Mouse (Mus musculus) right cerebral cortex, postnatal 14 days (tissue): ENCODE measurements at regions not wholly inside any gene's neighbourhood (a gene's known extent, or its start where the extent isn't known, plus 50 kb on each side); places are given as distances from the start of the nearest gene placed in this dataset.

ENCODE experiments used
- DNase-seq: peaks from one replicate; pipeline ENCODE4 v3.0.0; 2022

DNA sequence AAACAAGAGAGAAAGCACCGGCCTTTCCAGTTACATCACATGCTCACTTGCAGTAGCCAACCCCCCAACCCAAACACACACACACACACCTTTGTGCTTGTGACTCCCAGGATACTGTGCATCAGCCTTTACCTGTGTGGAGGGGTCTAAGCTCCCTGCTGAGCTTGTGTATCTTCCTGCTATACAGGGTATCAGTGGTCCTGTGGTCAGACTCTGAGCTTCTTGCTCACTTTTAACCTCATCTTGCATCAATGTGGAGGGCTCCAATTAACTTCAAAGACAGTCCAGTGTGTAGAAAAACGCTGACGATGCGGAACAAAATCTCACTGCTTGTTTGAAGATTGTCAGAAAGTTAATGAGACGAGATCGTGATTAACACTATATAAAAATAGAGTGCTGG is 71.4 kb upstream of the Gypa start:
- DNase-seq = no peak

DNA sequence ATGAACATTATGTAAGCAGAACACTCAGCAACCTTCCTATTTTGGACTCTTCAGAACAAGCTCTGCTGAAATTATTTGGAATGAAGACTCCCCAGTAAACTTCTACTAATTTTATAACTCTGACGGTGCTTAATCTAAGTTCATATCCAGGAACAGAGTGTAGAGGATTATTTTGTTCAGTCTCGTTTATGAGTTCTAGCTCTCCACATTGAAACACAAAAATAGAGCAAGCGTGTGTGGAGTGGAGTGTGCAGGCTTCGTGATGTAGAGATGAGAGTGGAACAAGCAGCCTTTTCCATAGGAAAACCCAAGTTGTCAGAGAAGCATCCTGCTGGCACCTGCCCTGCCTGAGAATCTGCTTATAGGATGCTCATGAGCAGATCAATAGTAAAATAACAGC is 77.5 kb upstream of the Gypa start:
- DNase-seq = no peak

DNA sequence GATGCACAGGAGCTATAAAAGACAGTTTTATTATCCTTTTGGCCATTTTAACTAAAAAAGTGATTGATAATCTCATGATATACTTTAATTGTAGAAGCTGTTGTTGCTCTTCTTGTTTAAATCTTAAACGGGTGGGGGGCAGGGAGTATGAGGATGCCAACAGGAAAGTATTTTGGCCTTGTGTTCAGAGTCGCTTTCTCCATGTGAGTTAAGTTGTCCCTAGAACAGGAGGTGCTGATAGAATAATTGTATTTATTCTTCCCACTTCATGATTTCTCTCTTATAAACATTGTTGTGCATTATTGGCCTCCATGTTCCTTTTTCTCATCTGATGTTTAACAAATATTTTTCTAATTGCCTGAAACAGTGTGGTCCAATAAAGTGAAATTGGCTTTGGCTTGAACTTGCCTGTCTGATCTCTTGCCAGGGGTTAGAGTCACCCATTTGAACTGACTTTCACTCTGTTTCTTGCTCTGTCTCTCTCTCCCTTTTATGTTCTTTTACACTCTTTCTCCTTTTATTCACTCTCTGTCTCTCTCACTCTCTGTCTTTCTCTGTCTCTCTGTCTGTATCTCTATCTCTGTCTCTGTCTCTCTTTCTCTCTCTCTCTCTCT is 93.9 kb upstream of the Gypa start:
- no peak for DNase-seq

DNA sequence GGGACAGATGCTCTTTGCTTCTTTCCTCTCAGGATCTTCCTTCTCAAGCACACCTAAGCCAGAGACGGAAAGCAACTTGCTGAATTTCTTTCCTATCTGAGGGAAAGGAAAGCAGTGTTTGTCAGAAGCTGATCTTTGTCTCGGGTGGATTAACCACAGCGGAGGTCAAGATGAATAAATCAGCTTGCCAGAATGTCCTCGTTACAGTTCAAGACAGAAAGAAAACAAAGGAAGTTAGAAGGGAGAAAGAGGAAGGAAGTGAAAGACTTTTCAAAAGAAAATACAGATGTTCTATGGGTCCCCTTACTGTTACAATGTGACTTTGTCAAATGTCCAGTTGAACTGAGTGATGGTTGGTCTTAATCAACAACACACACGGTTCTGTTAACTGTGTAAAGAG is 98.6 kb upstream of the Gypa start:
- DNase-seq = no peak

DNA sequence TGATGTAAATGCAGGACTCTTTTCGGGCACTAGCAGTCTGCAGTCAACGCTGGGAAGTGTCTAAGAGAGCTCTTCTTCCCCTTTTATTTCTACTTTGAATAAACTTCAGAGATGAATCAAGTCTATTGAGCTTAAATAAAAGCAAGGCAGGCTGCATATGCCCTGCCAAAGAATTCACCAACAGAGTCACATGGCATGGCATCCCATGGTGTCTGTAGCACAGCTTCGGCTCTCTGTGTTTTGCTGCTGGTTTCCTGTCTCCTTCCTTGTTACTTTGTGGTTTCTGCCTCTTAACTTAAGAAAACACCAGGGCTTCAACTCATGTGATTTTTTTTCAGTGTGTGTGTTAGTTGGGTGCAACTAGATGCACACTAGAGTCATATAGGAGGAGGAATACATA is 100.5 kb upstream of the Gypa start:
- no peak for DNase-seq

DNA sequence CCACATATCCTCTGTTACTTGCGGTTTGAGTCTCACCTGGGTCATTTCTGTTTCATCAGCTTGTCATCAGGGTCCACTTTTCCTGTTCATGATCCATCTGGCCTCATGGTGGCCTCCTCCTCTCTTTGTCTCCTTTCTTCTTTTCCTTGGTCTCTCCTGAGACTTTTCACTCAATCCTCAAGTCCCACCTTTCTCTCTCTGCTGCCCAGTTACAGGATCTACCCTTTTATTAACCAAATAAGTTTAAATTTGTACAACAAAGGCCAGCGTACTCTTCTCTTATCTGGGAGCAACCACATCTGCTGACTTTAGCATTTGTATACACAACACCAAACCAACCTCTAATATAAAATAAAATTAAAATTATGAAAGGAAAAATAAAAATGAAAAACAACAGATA is 124.4 kb upstream of the Gypa start:
- DNase-seq = no peak

DNA sequence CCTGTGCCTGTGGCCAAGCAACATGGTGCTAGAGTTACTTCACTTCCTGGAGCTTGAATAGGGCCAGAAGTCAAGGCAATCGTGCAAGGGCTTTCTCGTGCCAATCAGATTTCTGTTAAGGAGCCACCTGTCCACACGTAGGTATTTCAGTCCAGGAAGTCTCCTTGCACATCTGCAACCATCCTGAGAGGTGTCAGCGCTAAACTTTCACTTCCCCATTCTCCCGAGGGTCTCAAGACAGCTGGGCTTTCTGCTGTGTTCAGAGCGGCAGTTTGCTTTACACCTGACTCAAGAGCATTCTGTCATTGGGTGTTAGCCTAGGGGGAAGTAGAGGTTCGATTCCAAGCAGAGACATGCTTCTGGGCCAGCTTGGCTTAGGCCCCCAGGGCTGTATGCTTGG is 129.5 kb upstream of the Gypa start:
- no peak for DNase-seq

DNA sequence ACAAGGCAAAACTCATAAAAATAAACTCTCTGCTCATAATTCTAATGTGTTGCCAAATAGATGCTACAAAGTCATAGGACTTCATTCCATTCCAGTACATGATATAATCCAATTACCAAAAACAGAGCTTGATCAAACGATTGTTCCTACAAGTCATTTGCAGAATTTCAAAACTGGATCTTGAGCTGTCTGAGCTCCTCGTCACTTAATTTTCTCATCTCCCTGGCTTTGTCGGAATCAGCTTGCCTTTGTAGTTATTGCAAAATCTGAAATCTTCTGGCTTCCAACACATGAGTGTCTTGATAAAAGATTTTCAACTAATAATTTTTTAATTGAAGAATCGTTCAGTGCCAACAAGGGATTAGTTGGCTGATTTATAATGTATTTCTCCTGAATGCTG is 150.3 kb upstream of the Gypa start:
- DNase-seq = no peak

DNA sequence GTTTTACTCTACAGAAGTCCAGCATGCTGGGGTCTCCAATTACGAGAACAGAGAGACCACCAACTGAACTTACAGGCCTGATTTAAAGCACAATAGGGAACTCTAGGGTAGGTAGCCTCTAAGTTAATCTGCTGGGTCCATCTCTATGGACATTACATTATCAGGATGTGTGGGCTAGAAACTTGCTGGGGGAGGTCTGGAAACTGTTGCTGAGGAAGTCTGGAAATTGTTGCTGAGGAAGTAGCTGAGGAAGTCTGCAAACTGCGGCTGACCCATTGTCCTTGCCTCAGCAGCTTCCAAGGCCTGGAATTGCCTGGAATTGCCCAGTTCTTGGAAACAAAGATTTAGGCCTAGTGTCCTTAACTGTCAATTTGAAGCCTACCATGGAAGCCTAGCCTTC is 155.7 kb upstream of the Gypa start:
- DNase-seq = no peak

DNA sequence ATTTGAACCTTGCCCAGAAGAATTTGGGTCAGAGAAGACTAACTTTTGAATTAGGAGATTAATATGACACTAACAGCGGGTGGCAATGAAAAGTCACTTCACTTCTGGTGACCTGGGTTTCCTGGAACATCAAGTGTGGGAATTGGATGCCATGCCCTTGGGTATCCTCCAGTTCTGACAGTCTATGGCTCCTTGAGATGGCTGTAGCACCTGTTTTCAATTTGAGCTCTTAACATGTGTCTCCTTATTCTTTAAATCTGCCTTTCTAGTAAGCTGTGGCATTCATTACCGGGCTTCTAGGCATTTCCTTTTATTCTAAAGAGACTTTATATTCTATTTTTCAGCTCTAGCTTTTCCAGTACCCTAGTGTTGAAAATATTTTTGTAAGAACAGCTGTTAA is 164.9 kb upstream of the Gypa start:
- no peak for DNase-seq

DNA sequence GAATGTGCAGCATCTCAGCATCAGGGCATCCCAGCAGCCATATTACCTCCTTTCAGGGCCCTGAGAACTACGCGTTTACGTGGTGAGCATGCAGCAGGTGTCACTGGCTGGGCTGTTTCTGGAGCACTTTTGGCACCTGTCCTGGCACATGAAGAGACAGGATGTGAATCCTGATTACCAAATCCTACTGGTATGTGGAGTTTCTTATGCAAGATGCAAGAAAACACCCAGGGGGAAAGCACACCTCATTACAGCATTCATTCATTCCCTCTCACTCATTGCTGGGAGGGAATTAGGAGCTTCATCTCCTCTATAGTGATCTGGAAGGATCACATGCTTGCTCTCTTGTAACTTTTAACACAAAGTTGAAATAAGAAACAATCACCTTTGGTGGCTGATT is 167.7 kb upstream of the Gypa start:
- DNase-seq = no peak

DNA sequence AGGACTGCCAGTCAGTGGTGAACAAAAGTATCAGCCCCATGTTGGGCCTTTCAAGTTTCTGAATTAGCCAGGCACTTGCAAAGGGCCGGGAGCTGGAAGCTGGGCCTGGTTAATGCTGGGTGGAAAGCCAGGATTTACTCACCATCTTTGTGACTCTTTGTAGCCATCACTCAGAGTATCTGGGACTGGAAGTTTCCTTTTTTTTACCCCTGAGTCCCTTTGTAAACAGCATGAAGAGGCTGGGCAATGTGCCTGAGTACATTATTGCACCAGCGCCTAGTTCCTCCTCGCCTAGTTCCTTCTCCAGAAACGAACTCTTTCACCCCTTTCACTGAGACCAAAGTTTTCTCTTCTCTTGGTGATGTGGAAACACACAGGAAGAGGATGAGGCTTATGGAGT is 168.4 kb upstream of the Gypa start:
- DNase-seq = no peak

DNA sequence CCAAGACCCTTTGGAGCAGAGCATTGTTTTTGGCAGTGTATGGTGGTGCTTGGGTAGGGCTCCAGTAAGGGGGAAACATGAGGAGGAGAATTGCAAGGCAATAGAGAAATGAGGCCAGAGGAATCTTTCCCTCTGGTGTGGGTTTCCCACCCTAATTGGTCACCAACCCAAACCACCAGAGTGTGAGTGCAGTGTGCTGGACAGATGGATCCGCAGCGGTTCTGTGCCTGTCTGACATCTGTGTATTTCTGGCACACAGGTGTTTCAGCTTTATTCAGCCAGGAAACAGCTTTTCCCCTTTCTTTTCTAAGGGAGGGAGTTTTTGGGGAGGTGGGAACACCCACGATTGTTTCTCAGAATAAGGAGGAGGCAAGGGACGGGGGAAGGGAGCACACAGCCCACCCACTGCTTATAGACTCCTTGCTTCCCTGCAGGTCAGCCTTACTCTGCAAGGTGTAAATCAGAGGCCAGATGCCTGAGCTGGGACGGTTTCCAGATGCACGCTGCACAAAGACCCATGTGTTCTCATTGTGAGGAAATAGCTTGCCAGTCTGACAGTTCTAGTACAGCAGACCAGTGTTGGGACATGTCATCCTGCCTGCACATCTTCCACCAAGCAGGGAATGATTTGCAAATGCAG is 175.2 kb upstream of the Gypa start:
- DNase-seq = no peak

DNA sequence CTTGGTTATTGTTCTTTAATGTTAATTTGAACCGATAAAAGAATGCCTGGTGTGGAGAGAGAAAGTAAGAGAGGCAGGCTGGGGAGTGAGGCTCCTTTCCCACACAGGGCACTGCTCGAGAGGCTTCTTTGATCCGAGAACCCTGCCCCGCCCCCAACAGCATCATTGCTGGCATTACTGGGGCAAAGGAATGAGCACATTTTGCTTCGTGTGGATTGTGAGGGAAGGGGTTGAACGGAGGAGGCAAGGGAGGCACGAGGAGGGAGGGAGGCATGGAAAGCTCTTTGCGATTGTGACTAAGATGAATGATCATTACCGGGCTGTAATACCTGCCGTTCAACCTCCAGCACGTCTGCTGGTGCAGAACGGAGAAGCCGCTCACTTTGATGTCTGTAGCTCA is 178.2 kb upstream of the Gypa start:
- DNase-seq = peak; percentile 56

DNA sequence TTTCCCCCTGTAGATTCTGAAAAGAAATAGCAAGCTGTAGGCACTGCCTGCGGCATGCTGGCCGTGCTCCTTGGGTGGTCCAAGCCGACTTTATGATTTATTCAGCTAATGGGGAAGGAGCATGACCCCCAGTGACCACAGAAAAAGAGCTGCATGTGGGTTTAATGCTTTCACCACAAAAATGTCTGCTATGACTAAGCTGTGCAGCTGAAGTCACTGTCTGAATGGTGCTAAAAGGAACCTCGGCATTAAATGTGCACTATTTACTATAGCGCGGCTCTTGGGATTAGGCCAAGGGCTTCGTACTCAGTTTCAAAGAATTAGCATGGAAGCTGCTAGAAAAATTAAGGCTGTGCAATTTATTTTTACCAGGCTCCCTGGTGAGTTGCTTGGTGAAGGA is 178.8 kb upstream of the Gypa start:
- DNase-seq = peak; percentile 15

DNA sequence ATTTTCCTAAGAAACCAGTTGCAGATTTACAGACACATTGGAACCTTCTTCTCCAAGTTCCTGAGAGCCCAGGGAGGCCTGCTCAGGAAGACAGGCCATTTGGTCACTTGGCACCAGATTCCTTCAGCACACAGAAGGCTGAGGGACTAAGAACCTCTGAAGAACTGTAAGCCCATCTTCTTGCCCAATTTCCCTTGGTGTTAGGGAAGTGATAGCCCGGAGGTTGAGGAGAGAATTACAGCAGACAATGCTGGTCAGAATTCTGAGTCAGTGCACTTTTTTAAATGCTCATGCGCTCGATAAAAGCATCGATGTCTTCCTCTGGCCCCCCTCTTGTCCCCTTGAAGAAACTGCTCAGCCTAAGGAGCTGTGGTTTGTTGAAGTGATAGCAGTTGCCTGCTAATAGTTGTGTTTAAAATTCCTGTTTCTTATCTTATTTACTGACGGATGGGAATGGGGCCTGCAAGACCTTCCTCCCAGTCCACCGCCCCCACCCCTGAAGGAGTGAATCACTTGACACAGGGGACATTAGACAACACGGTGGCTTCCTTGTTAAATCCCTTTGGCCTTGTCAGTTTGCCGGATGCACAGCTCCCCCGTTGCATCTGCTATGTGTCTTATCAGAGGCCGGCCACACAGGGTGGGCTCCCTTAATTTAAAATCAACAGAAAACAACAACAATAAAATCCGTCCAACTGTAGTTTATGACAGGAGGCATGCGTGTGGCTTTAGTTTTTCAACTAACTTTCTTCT is 179.5 kb upstream of the Gypa start:
- no peak for DNase-seq

DNA sequence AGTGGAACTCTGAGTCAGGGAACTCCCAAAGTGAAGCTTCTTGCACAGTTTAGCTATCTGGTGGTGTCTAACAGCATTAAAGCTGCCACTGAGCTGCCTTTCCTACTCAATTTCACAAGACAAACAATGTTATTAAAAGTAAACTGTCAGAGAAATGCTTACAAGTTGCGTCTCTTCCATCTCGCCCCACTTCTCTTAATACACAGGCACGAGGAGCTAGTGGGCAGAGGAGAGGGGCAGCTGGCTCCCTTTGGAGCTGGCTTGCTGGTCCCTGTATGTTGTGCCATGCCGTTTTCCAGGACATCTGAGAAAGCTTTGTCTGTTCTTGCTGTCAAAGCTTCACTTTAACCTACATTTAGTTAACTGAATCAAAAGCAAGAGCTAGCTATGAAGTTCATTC is 185.8 kb upstream of the Gypa start:
- DNase-seq = no peak

DNA sequence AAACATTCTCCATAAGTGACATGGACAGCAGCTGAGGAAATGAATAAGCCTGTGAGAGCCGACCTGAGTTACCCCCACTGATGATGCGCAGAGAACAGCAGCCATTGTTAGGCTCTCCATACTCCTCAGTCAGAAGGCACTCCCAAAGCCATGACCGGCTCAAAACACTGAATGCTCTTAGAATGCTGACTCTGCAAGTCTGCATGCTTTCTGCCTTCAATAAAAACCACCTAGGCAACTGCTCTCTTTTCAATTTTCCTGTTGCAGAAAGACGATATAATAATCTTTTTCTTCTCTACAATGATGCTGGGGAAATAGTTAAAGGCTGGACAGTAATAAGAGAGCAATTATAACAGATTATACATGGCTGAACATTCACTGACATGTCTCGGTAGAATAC is 195.0 kb upstream of the Gypa start:
- DNase-seq = no peak

DNA sequence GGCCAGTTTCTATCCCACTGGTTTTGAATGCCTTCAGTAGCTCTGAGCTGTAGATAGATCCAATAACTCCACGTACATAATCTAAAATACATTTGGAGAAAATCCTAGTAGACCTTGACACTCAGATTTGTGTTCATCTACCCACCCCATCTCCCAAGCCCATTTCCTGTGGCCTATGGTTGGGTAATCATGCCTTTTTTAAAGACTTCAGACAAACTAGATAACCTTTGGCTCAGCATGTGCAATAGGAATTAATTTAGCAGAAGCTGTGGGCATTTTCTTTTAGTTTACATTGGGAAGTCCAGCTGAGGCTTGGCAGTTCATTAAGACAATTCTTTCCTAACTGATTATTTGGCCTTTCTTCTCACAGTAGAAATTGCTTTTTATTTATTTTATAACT is 203.3 kb upstream of the Gypa start:
- no peak for DNase-seq

DNA sequence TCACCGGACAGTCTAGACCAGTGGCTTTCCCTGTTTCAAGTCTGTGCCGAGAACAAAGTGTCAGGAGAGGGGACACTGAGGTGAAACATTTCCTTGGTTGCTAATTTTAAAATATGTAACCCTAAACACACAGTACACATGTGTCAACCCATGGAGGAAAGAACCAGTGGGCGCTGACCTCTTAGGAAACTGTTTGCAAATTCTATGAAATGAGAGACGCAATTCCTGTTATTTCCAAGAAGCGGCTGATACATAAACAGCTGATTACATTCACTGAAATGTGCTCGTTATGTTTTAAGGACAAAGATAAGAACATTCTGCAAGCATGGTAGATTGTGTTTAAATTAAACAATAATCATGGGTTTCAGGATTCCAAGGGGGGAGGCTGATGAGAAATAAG is 204.3 kb upstream of the Gypa start:
- DNase-seq = no peak

DNA sequence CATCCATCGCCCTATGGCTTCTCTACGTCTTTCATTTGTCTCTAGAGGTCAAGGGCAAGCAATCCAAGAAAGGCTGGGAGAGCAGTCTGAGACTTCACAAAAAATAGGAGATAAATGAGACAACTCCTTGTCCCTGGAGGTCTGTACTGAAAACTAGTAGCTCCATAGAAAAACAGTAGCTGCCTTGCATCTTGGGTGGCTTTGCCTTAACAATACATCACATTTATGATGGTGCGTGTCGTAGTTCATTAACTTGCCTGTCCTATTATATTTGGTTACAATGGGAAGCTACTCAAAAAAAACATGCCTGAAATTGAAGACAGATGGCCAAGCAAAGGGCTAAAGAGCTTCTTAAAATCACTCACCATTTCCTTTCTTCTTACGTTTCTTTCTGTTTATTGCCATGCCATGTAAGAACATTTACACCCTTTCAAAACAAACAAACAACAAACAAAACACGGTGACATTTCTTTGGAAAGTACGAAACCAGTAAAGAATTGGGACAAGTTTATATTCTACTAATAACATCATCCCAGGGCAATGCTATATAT is 211.2 kb upstream of the Hhip start:
- DNase-seq = no peak

DNA sequence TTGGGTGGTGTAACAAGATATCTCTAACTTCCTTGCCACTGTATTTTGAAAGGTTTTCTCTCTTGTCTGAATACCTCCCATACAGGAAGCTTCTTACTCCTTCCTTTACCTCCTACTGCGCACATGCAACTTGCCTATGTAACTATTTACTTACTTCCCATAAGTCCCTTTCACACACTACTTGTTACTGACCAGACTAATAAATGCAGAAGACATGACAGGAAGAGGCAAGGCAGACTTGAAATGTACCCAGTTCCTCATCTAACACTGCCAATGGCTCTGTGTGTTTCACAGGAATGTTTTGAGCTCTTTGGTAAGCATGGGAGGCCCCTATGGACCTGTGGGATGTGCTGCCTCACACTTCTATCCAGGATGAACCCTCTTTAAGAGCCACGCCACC is 207.1 kb upstream of the Hhip start:
- no peak for DNase-seq

DNA sequence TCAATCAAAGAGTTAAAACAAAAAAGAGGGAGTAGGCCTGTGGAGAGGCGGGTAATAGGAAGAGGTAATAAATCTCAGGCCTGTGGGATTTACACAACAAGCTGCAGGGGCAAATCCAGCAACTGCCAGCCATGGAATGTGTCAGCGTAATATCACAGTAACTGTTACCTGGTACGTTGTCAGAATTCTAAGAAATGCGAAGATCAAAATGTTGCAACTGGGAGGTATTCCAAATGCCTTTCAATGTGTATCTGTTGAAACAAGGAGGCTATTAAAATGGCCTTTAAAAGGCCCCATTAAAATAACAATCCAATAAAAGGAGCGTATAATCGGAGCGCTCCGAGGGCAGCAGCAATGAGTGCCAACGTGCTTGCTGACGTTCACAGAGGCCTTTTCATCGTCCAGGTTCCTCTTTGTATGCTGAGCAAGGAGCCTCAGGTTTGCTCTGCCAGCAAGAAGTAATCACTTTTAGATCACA is 205.7 kb upstream of the Hhip start:
- no peak for DNase-seq

DNA sequence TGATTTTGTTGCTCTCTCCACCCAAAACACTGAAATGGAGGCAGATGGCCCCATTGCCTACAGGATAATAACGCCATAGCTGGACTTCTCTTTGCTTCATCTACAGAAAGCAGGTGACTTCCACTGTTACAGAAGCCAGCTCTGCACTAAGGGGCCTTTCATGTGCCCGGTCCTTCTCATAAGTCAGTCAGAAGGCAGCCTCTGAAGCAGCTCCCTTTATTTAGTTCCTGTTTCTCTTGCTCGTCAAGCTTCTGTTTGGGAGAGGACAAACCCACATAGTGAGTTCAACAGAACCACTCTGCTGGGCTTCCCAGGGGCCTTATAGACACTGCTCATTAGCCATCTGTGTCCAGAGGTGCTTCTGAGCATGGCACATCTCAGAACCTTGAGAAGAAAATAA is 205.1 kb upstream of the Hhip start:
- no peak for DNase-seq
